Mouse (Mus musculus) common myeloid progenitor, adult 5-6 weeks (primary cell): ENCODE measurements around the gene Usf3. TPM values are rescaled to one million over a fixed set of nuclear protein-coding genes. Genes with fewer than 3 reads are reported as not detected.

ENCODE experiments used
- ATAC-seq: replicated peaks from 2 replicates; pipeline ENCODE4 v1.8.0; 2016; ENCODE audit warnings: low read depth, mild to moderate bottlenecking, moderate TSS enrichment, inconsistent platforms; ENCODE audit not compliant: poor library complexity, severe bottlenecking
- total RNA-seq: library from RNA; stranded (forward); fragments of 200-1000, 187-1606 nt; gene quantifications from 2 replicates; pipeline ENCODE4 v1.2.3, GENCODE M21; 2017

Gene Usf3
- total RNA-seq: 14.4 and 18.0 TPM in 2 replicates

DNA sequence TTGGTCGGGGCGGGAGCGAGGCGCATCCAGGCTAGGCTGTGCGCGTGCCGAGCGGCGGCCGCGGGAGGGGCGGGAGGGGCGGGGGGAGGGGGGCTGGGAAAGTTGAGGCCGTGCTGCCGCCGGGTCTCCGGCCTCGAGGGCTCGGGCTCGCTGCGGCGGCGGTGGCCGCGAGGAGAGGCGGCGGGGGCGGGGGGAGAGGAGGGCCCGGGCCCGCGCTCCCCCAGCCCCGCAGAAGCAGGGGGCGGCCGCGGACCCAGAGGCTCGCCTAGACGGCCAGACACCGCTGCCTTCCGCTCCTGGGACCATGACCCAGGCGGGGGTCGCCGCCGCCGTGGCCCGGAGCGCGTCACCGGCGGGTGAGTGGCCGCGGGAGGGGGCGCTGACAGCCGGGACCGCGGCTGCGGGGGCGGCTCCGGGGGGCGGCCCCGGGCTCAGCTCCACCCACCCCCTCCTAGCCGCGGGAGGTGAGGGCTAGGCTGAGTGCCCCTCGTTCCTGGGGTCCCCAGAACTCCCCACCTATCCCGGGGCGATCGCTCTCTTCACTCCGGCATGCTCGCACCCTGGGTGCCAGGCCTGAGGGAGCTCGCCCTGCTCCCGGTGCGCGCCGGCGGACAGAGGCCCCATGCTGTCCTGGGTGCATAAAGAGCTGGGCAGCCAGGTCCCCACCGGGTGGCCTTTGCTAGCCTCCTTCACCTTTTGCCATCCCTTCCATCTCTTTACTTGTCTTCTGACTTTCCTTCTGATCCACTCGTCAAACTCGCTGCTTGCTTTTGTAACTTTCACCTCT is at the start of gene Usf3:
Gene Usf3 (plus strand): TSS at position 92 of the 787 bp plus-strand sequence.
- peak; percentile 13; the same call in 1 of the 2 replicates for ATAC-seq

DNA sequence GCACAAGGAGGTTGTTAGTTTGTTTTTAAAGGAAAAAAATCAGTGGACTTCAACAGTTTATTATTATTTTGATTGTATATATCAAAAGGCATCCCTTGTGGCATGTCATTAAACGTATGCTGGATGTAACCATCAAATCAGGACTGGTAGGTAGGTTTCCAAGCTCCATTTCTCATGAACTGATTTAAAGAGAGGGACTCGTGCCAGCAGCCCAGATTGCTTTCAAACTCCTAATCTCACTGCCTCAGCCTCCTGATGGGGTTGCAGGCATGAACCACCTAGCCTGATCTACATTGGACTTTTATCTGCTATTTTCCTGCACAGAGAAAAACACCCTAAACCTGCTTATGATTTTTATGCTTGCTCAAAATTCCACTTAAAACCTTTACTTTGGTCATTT is 49.3 kb upstream of the Usf3 start:
- no peak for ATAC-seq

DNA sequence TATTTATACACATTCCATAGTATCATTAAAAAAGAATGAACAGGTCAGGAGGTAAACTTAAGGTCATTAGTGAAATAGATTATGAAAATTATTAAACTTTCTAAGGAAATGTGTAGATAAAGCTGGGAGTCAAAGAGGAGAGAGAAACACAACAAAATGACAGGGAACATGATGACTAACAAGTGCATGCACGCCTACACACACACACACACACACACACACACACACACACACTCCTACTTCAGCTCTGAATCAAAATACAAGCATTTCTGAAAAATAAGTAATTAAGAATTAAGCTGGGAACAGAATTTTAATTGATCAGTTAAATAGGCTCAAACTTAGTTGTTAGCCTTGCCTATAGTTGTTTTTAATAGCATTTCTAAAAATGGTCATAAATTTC is 48.3 kb upstream of the Usf3 start:
- ATAC-seq: no peak

DNA sequence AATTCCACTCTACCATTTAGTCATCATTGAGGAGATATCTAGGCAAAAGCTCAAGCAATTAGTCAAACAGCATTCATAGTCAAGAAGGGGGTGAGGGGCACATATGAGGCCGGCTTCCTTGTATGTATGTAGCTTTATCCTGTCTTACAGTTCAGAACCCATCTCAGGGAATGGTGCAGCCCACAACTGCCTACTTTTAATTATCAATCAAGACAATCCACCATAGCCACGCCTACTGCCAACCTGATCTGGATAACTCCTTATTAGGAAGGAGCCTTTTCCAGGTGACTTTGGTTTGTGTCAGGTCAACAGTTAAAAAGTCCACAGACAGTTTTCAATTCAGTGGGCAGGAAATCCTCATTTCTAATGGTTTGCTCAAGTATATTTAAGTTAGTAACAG is 47.6 kb upstream of the Usf3 start:
- ATAC-seq: no peak

DNA sequence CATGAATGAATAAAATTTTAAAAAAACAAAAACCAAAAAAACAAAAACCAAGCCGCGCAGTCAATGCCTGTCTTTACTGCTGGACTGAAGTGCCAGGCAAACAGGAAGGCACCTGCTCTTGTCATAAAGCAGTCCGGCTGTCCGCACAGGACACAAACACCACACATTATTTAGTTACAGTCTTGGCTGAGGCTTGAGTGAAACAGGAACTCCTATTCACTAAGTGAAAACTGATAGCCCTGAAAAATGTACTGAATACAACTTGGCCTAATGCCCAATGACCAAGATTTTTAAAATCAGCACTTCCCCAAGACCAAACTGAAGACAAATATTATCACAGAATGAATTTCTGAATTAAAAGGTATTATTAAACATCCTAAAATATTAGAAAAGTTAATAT is 46.6 kb upstream of the Usf3 start:
- ATAC-seq: peak; percentile 77

DNA sequence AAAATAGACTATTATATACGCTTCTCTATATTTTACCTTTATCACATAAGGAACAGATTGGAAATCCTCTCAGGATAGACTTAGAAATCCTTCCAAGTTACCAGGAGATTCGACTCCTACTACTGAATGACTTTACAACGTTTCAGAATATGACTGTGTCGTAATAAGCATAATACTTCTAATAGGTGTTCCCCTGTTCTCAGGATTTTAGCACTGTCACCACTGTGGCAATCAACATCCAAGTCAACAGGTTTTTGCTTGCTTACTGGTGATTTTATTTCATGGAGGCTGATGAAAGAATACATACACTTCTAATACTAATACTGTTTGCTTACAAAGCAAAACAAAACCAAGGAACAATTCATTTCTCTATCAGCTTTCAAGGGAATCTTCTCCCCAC is 40.7 kb upstream of the Usf3 start:
- ATAC-seq: no peak

DNA sequence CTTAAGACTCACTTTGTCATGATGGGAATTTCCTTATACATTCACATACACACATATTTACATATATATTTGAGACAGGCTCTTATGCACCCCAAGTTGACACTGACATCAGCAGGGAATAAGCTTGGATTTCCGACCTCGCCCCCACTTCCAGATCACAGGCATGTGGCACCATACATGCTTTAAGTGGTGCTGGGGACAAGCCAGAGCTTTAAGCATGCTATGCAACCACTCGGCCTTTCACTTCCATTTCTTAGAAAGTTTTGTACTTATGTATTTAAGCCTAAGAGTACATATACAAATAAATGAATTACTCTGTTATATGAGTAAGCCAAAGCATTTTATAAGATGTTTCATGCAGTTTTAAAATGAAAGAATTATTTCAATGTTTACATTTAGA is 39.9 kb upstream of the Usf3 start:
- ATAC-seq: no peak

DNA sequence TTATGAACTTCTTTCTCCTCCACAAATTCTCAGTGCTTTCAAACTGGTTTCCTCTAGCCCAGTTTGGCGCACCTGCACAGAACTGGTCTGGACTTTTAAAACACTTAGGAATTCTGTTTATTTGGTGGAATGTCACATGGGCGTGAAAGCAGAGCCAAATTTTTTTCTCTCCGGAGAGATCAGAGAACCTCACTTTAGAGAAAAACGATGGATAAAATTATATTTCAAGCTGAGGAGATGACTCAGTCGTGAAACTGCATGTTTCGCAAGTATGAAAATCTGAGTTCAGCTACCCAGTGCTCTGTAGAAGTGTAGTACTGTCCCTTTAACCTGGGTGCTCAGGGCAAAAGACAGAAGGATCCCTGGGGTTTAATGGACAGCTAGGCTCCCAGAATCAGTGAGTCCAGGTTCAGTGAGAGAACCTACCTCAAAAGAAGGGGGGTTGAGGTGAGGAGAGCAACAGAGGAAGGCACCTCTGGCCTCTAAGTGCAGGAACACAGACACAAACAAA is 36.5 kb upstream of the Usf3 start:
- ATAC-seq: no peak

DNA sequence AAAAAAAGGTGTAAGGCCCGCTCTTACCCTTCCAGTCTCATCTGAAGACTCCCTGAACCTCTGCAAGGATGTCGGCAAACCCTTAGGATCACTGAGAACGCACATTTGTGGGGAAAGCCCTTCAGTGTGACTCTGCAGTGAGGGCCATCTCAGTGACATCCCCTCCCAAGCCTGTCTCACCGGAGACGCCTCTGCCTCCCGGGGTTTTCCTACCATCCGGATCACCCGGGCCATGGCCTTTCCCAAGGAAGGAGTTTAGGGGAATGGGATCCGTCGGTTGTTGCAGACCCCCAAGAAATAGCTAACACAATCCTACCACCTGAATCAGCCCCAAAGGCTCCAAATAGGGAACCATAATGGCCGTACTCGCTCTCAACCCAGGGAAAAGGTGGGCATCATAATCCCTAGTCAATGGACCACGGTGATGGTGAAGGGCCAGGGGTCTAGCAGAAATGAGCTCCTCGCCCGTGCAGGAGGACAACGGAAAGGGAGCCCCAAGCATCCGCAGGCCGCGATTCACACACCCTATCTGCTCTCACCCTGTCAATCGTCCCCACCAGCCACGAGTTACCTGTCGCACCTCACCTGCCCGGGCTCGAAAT is 34.6 kb upstream of the Usf3 start:
- ATAC-seq: 0 out of 2 replicates have a peak, but pooled peaks have one; percentile 0

DNA sequence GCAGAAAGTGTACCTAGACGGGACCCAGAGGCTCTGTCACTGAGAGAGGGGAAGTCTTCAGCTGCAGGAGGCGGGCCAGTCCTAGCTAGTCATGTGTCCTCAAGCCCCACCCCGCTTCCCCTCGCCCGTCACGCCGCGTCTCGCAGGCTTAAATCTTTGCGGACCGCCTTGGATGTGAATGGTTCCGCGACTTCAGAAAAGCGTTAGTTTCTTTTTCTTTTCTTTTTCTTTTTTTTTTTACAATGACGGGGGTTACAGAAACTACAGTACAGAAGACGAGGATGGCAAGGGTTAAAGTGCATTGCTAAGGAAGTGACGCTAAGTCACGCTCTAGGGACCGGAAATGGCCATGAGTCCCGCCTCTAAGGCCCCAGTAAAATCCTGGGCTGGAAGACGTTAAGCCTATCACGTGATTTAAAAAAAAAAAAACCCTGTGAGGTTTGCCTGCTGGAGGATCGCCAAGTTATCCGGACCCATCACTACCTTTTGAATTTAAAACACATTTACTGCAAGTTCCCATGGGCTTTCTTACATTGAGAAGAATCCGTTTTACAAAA is 34.0 kb upstream of the Usf3 start:
- peak; percentile 79 for ATAC-seq

DNA sequence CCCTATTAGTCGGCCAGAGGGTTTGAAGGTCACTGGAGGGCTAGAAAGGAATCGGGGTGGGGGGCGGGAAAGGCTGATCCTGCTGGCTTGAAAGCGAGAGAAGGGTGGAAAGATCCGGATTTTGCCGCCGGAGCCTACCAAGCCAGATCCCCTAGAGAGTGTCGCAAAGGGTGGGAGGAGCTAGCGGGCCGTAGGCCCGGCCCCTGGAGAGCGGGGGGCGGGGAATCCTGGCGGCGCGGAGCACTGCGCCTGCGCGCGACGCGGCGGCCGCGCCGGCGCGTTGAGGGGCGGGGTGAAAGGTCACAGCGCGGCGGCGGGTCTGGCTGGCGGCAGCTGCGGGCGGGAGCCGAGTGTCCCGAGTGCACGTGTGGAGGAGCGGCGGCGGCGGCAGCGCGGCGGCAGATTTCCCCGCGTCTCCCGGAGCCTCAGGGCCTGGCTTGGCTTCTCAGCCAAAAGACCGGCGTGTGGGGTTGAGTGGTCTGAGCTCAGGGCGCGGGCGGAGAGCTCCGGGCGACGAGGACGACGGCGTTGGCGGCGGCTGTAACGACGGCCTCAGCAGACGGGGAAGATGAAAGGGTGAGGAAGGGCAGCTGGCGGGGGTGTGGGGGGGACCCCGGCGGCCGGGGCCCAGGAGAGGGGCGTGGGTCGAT is 33.4 kb upstream of the Usf3 start, which contains the start of the genes Atp6v1a and Naa50:
Gene Atp6v1a (minus strand): TSS at position 170 of the 650 bp plus-strand sequence.
Gene Naa50 (plus strand): TSS at position 295 of the 650 bp plus-strand sequence.
- ATAC-seq: peak; percentile 51

DNA sequence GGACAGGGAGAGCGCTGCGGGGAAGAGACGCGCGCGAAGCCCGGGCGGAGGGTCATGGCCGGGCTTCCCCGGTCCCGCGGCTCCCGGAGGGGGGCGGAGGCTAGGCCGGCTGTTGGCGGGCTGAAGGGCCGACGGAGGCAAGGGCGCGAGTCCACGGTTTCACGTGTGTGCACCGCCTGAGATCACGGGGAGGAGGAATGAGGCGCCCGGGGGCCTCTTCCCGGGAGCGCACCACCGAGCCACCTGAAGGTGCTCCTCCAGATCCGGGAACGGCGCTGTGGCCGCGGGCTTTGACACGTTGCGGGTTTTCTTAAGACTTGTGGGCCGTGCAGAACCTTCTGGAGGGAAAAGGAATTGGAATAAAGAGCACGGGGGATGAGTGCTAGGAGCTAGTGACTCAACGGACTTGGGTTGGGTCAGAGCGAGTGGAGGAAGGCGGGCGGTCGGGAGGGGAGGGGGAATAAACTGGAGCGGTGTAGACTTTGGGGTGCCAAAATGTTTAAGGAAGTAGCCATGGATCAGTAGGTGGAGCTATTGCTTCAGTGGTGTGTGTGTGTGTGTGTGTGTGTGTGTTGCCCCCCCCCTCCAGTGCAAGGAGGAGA is 32.8 kb upstream of the Usf3 start:
- ATAC-seq: peak; percentile 64

DNA sequence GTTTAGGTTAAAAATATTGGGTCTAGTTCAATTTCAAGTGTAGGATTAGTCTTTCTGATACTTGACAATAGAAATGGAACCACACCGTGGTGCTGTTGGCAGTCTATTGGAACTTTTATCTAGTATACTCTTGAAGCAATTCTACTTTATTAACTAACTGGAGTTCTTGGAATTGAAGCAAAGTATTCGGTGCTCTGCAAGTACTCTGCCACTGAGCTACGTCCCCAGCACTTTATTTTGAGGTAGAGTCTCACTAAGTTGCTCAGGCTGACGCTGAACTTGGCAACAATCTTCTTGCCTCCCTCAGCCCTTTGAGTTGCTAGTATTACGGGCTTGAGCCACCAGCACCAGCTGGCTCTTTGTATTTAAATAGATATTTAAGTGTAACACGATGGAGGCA is 31.6 kb upstream of the Usf3 start:
- no peak for ATAC-seq

DNA sequence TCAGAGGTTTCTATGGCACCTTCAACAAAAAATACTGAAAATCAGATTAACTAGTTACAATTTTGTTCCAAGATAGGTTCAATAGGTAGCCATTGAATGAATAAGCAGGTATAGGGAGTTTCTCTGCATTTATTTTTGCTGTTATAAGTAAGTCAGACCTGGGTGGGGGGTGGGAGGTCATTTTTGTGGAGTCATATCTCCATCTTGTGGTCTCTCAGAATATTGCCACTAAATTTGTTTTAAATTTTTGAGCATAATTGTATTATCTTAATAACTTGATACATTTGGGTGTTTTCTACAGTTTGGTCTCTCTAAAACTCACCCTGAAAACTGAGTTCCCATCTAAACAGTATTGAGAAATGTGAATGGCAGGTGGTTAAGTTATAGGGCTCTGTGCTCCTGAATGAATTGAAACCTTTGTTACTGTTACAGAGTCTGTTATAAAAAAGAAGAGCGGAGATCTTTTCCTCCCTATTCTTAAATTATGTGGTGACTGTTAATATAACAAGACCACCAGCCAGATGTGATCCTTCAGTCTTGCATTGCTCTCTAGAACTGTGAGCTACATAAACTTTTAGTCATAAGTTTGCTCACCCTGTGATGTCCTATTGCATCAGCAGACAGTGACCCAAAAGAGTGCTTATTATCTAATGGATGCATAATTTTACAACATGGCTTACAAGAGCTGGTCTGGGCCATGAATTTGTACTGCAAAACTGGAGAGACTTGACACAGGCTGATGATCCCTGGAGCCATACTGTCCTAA is 23.9 kb upstream of the Usf3 start:
- ATAC-seq: peak; percentile 63; the same call in 1 of the 2 replicates

DNA sequence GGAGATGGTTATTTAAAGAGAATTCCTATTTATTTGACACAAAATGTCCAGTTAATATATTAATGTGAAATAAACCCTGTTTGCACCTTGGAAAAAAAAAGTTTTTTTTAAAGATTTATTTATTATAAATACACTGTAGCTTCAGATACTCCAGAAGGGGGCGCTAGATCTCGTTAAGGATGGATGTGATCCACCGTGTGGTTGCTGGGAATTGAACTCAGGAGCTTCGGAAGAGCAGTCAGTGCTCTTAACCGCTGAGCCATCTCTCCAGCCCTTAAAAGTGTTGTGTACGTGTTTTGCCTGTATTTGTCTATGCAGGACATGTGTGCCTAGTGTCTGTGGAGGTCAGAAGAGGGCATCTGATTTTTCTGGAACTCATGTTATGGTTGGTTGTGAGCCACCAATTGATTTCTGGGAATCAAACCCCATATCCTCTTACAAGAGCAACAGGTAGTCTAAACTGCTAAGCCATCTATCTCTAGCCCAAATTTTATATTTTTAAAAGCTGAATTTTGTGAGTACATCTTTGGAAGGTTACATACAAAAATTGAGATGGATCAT is 18.5 kb upstream of the Usf3 start:
- no peak for ATAC-seq

DNA sequence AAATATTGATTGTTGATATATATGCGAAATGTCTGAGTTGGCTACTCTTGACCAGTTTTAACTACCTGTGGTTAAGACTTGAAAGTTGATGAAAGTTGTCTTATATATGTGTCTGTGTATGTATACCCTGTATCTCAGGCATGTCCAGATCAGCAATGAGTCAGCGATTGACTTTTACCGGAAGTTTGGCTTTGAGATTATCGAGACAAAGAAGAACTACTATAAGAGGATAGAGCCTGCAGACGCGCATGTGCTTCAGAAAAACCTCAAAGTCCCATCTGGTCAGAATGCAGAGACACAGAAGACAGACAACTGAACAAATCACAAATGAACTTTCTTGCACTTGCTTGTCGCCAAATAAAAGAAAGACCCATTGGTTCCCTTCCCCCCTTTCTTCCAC is 13.7 kb upstream of the Usf3 start:
- ATAC-seq: no peak

DNA sequence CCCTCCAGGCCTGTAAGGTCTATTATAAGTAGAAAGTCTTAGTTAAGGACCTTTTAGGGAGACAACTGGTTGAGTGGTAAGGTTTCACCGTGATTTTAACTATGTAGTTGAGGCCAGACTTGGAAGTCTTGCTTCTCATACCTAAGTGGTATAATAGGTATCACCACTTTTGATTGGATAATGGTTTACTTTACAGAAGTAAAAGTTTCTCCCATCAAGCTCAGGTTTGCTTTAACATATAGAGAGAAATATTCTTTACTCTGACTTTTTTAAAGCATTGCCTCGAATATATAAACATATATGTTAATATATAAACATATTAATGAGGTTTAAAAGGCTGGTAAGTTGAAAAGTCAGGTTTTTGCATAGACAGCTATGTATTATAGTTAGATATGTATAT is 9.2 kb upstream of the Usf3 start:
- no peak for ATAC-seq

DNA sequence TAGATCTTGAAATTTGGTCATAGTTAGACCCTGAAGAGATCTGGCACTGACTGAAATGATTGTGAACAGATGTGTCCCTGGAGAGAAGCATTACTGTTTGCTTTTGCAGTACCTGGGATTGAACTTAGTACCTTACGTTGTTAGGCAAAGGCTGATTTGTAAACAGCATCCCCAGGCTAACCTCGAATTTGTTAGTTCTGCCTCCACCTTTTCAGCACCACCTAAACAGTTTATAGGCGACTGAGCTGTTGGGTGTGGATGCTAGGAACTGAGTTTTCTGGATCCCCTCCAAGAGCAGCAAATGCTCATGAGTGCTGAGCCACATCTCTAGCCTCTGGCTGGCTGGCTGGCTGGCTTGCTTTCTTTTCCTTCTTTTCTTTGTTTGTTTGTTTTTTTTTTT is 7.9 kb upstream of the Usf3 start:
- ATAC-seq: no peak

DNA sequence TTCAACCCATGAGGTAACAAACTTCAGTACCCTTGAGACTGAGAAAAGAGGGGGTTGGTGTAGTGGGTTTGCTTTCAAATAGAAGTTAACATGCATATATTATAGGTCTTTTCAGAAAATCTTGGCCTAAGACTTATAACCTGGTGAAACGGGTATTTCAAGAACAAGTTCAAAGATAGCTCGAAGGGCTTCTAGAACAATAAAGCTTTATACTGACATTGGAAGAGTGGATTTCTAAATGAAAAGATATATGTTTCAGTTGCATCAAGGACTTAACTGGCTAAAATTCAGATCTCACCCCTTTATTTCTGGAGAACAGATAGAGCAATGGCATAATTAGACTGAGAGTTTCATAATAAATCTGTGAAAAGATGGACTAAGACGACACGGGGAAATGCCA is 4.1 kb upstream of the Usf3 start:
- no peak for ATAC-seq
